Mouse (Mus musculus): Measurements from ENCODE around the gene Zfp933. TPM values are rescaled to one million over a fixed set of nuclear protein-coding genes. Genes with fewer than 3 reads are reported as not detected.
"Not testable (repeated sequence)": the region's sequence is repeated elsewhere in the genome, so short reads cannot be mapped to it uniquely, and the experiment has no call there.

Gene Zfp933
- total RNA-seq, 2 experiments from 2014 or later, result 16.0 to 16.9 TPM

GRCm38 (mm10) chr4:147865651-147866050 lies 17.5 kb upstream of the Zfp933 start:
- DNase-seq (ENCODE audit: low spot score in 2 of 2), result no peak

GRCm38 (mm10) chr4:147862051-147862450 lies 13.9 kb upstream of the Zfp933 start:
- DNase-seq (ENCODE audit: low spot score in 2 of 2), result no peak

GRCm38 (mm10) chr4:147850776-147851175 lies 2.6 kb upstream of the Zfp933 start:
- no peak for DNase-seq (ENCODE audit: low spot score in 2 of 2)

GRCm38 (mm10) chr4:147848584-147848991 lies 422 bp upstream of the Zfp933 start:
- no peak for DNase-seq (ENCODE audit: low spot score in 2 of 2)

GRCm38 (mm10) chr4:147842871-147843270 lies 5.3 kb downstream of the Zfp933 start:
- no peak for DNase-seq (ENCODE audit: low spot score in 2 of 2)

- DNase-seq (ENCODE audit: low spot score in 2 of 2), result peak in 1 of 2 experiments; percentile 35
These were observed 8.9 kb downstream of the Zfp933 start for GRCm38 (mm10) chr4:147839282-147839681.

GRCm38 (mm10) chr4:147824389-147824788 lies 23.8 kb downstream of the Zfp933 start:
- DNase-seq (ENCODE audit: low spot score in 2 of 2), result no peak

- DNase-seq (ENCODE audit: low spot score in 2 of 2), result not testable (repeated sequence)
These were observed 26.8 kb downstream of the Zfp933 start for GRCm38 (mm10) chr4:147821414-147821813.

GRCm38 (mm10) chr4:147819659-147820058 lies 28.5 kb downstream of the Zfp933 start:
- not testable (repeated sequence) for DNase-seq (ENCODE audit: low spot score in 2 of 2)

GRCm38 (mm10) chr4:147814592-147815167 lies 33.5 kb downstream of the Zfp933 start:
- DNase-seq (ENCODE audit: low spot score in 2 of 2), result no peak

GRCm38 (mm10) chr4:147813249-147813765 lies 34.9 kb downstream of the Zfp933 start:
- no peak for DNase-seq (ENCODE audit: low spot score in 2 of 2)

- not testable (repeated sequence) for DNase-seq (ENCODE audit: low spot score in 2 of 2)
These were observed 38.2 kb downstream of the Zfp933 start for GRCm38 (mm10) chr4:147809966-147810304.

GRCm38 (mm10) chr4:147809292-147809965 lies 38.7 kb downstream of the Zfp933 start, which contains the start of gene Zfp984:
Gene Zfp984 (minus strand): TSS chr4:147809788.
- DNase-seq (ENCODE audit: low spot score in 2 of 2), result not testable (repeated sequence)

GRCm38 (mm10) chr4:147808483-147808882 lies 39.7 kb downstream of the Zfp933 start:
- DNase-seq (ENCODE audit: low spot score in 2 of 2), result not testable (repeated sequence)

GRCm38 (mm10) chr4:147795308-147795707 lies 52.9 kb downstream of the Zfp933 start:
- not testable (repeated sequence) for DNase-seq (ENCODE audit: low spot score in 2 of 2)

GRCm38 (mm10) chr4:147794026-147794665 lies 54.0 kb downstream of the Zfp933 start:
- DNase-seq (ENCODE audit: low spot score in 2 of 2), result not testable (repeated sequence)

- not testable (repeated sequence) for DNase-seq (ENCODE audit: low spot score in 2 of 2)
These were observed 54.7 kb downstream of the Zfp933 start for GRCm38 (mm10) chr4:147793390-147793916.

GRCm38 (mm10) chr4:147791729-147792128 lies 56.4 kb downstream of the Zfp933 start:
- DNase-seq (ENCODE audit: low spot score in 2 of 2), result not testable (repeated sequence)

All from layer of hippocampus, postnatal 14 days (tissue).